Mouse (Mus musculus): Measurements from ENCODE around the gene Rusc2. TPM values are rescaled to one million over a fixed set of nuclear protein-coding genes. Genes with fewer than 3 reads are reported as not detected.

The Rusc2 gene
- polyA plus RNA-seq, 1 experiment from 2014 or later: 15.1 TPM

GRCm38 (mm10) chr4:43425197-43425596, 43.4 kb downstream of the Rusc2 start:
- no peak for ATAC-seq (ENCODE audit: insufficient read depth, low FRiP score)
- peaks cover 12% of the 10 kb centered on the region for H3K4me1 ChIP-seq (ENCODE audit: control insufficient read depth, insufficient read depth, low read length)
- H3K9ac ChIP-seq (ENCODE audit: low read length): 0 out of 2 replicates have a peak overlapping the region, but pooled peaks have one; percentile 14
- H3K4me3 ChIP-seq (replicated peaks; ENCODE audit: low read length): 0 out of 2 replicates have a peak overlapping the region, but pooled peaks have one; percentile 12
- no peaks in the 10 kb centered on the region for H3K9me3 ChIP-seq (replicated peaks; ENCODE audit: control insufficient read depth, low read length)
- H3K27ac ChIP-seq (ENCODE audit: low read length): no peak overlapping the region
- H3K27me3 ChIP-seq (ENCODE audit: control insufficient read depth, insufficient read depth, low read length): peaks cover 6% of the 10 kb centered on the region; the same call in 1 of the 2 replicates
- WGBS: 42% methylated on average over 14 of the region's 14 CpGs
- peaks cover 19% of the 10 kb centered on the region for H3K36me3 ChIP-seq (ENCODE audit: control insufficient read depth, insufficient read depth, low read length)
- peak overlapping the region; percentile 28; the same call in 1 of the 2 replicates for H3K4me2 ChIP-seq (ENCODE audit: low read depth, low read length)

GRCm38 (mm10) chr4:43425648-43426380, 44.0 kb downstream of the Rusc2 start:
- peaks cover 11% of the 10 kb centered on the region; the same call in 1 of the 2 replicates for H3K4me1 ChIP-seq (ENCODE audit: control insufficient read depth, insufficient read depth, low read length)
- peaks cover 6% of the 10 kb centered on the region; the same call in 1 of the 2 replicates for H3K27me3 ChIP-seq (ENCODE audit: control insufficient read depth, insufficient read depth, low read length)
- WGBS: 34% methylated on average over 31 of the region's 31 CpGs
- peak overlapping the region; percentile 12; the same call in 1 of the 2 replicates for H3K4me3 ChIP-seq (replicated peaks; ENCODE audit: low read length)
- peak overlapping the region; percentile 28 for H3K4me2 ChIP-seq (ENCODE audit: low read depth, low read length)
- peak; percentile 46 for ATAC-seq (ENCODE audit: insufficient read depth, low FRiP score)
- peak overlapping the region; percentile 14; the same call in 1 of the 2 replicates for H3K9ac ChIP-seq (ENCODE audit: low read length)
- no peak overlapping the region for H3K27ac ChIP-seq (ENCODE audit: low read length)
- peaks cover 19% of the 10 kb centered on the region for H3K36me3 ChIP-seq (ENCODE audit: control insufficient read depth, insufficient read depth, low read length)
- no peaks in the 10 kb centered on the region for H3K9me3 ChIP-seq (replicated peaks; ENCODE audit: control insufficient read depth, low read length)

- Histone ChIP-seq H3K36me3 (ENCODE audit: control insufficient read depth, insufficient read depth, low read length) (peaks cover 19% of the 10 kb centered on the region), H3K4me3 (replicated peaks; ENCODE audit: low read length) (no peak overlapping the region), H3K4me2 (ENCODE audit: low read depth, low read length) (no peak overlapping the region), H3K9me3 (replicated peaks; ENCODE audit: control insufficient read depth, low read length) (no peaks in the 10 kb centered on the region), H3K27me3 (ENCODE audit: control insufficient read depth, insufficient read depth, low read length) (peaks cover 6% of the 10 kb centered on the region; the same call in 1 of the 2 replicates), H3K27ac (ENCODE audit: low read length) (no peak overlapping the region), H3K9ac (ENCODE audit: low read length) (no peak overlapping the region), H3K4me1 (ENCODE audit: control insufficient read depth, insufficient read depth, low read length) (peaks cover 11% of the 10 kb centered on the region; the same call in 1 of the 2 replicates)
- 70% methylated on average over 10 of the region's 10 CpGs for WGBS
- no peak for ATAC-seq (ENCODE audit: insufficient read depth, low FRiP score)
These were observed 44.7 kb downstream of the Rusc2 start for GRCm38 (mm10) chr4:43426487-43426886.

- Histone ChIP-seq H3K4me2 (ENCODE audit: low read depth, low read length) (no peak overlapping the region), H3K9ac (ENCODE audit: low read length) (no peak overlapping the region), H3K27ac (ENCODE audit: low read length) (no peak overlapping the region), H3K4me1 (ENCODE audit: control insufficient read depth, insufficient read depth, low read length) (peaks cover 11% of the 10 kb centered on the region; the same call in 1 of the 2 replicates), H3K27me3 (ENCODE audit: control insufficient read depth, insufficient read depth, low read length) (peaks cover 6% of the 10 kb centered on the region; the same call in 1 of the 2 replicates), H3K4me3 (replicated peaks; ENCODE audit: low read length) (no peak overlapping the region), H3K36me3 (ENCODE audit: control insufficient read depth, insufficient read depth, low read length) (peaks cover 19% of the 10 kb centered on the region), H3K9me3 (replicated peaks; ENCODE audit: control insufficient read depth, low read length) (no peaks in the 10 kb centered on the region)
- 34% methylated on average over 23 of the region's 23 CpGs for WGBS
- no peak for ATAC-seq (ENCODE audit: insufficient read depth, low FRiP score)
These were observed 45.9 kb downstream of the Rusc2 start for GRCm38 (mm10) chr4:43427501-43428179.

GRCm38 (mm10) chr4:43428180-43428861, 46.5 kb downstream of the Rusc2 start:
- peaks cover 11% of the 10 kb centered on the region; the same call in 1 of the 2 replicates for H3K4me1 ChIP-seq (ENCODE audit: control insufficient read depth, insufficient read depth, low read length)
- H3K27me3 ChIP-seq (ENCODE audit: control insufficient read depth, insufficient read depth, low read length): peaks cover 6% of the 10 kb centered on the region; the same call in 1 of the 2 replicates
- peak overlapping the region; percentile 50 for H3K9ac ChIP-seq (ENCODE audit: low read length)
- H3K27ac ChIP-seq (ENCODE audit: low read length): peak overlapping the region; percentile 36; the same call in 1 of the 2 replicates
- peak overlapping the region; percentile 36; the same call in 1 of the 2 replicates for H3K4me2 ChIP-seq (ENCODE audit: low read depth, low read length)
- 34% methylated on average over 16 of the region's 16 CpGs for WGBS
- H3K36me3 ChIP-seq (ENCODE audit: control insufficient read depth, insufficient read depth, low read length): peaks cover 19% of the 10 kb centered on the region
- H3K9me3 ChIP-seq (replicated peaks; ENCODE audit: control insufficient read depth, low read length): no peaks in the 10 kb centered on the region
- H3K4me3 ChIP-seq (replicated peaks; ENCODE audit: low read length): no peak overlapping the region
- no peak for ATAC-seq (ENCODE audit: insufficient read depth, low FRiP score)

- peak; percentile 18; the same call in 1 of the 2 replicates for ATAC-seq (ENCODE audit: insufficient read depth, low FRiP score)
- H3K4me3 ChIP-seq (replicated peaks; ENCODE audit: low read length): no peak within 1 kb of the TSS
- WGBS: 17% methylated on average over 10 of the region's 10 CpGs
- peaks cover 14% of the 10 kb centered on the region for H3K36me3 ChIP-seq (ENCODE audit: control insufficient read depth, insufficient read depth, low read length)
- H3K4me2 ChIP-seq (ENCODE audit: low read depth, low read length): peak within 1 kb of the TSS; percentile 36; the same call in 1 of the 2 replicates
- H3K27ac ChIP-seq (ENCODE audit: low read length): peak within 1 kb of the TSS; percentile 36; the same call in 1 of the 2 replicates
- H3K9ac ChIP-seq (ENCODE audit: low read length): peak within 1 kb of the TSS; percentile 50
- peaks cover 6% of the 10 kb centered on the region; the same call in 1 of the 2 replicates for H3K27me3 ChIP-seq (ENCODE audit: control insufficient read depth, insufficient read depth, low read length)
- H3K9me3 ChIP-seq (replicated peaks; ENCODE audit: control insufficient read depth, low read length): no peaks in the 10 kb centered on the region
- peaks cover 11% of the 10 kb centered on the region; the same call in 1 of the 2 replicates for H3K4me1 ChIP-seq (ENCODE audit: control insufficient read depth, insufficient read depth, low read length)
These were observed 47.2 kb downstream of the Rusc2 start, which contains the start of gene Fam166b for GRCm38 (mm10) chr4:43428946-43429345. Gene Fam166b, minus strand, starts transcription at chr4:43429134.

GRCm38 (mm10) chr4:43431690-43432089, 49.9 kb downstream of the Rusc2 start:
- H3K4me2 ChIP-seq (ENCODE audit: low read depth, low read length): no peak overlapping the region
- no peaks in the 10 kb centered on the region for H3K9me3 ChIP-seq (replicated peaks; ENCODE audit: control insufficient read depth, low read length)
- WGBS: 5% methylated on average over 4 of the region's 4 CpGs
- peaks cover 4% of the 10 kb centered on the region; the same call in 1 of the 2 replicates for H3K27me3 ChIP-seq (ENCODE audit: control insufficient read depth, insufficient read depth, low read length)
- 0 out of 2 replicates have a peak, but pooled peaks cover 1% of the 10 kb centered on the region for H3K36me3 ChIP-seq (ENCODE audit: control insufficient read depth, insufficient read depth, low read length)
- peaks cover 7% of the 10 kb centered on the region; the same call in 1 of the 2 replicates for H3K4me1 ChIP-seq (ENCODE audit: control insufficient read depth, insufficient read depth, low read length)
- no peak overlapping the region; the same call in 1 of the 2 replicates for H3K27ac ChIP-seq (ENCODE audit: low read length)
- no peak overlapping the region; the same call in 1 of the 2 replicates for H3K9ac ChIP-seq (ENCODE audit: low read length)
- ATAC-seq (ENCODE audit: insufficient read depth, low FRiP score): peak; percentile 54; the same call in 1 of the 2 replicates
- no peak overlapping the region for H3K4me3 ChIP-seq (replicated peaks; ENCODE audit: low read length)

- Histone ChIP-seq H3K9me3 (replicated peaks; ENCODE audit: control insufficient read depth, low read length) (no peaks in the 10 kb centered on the region), H3K27me3 (ENCODE audit: control insufficient read depth, insufficient read depth, low read length) (no peaks in the 10 kb centered on the region), H3K27ac (ENCODE audit: low read length) (no peak overlapping the region), H3K9ac (ENCODE audit: low read length) (no peak overlapping the region), H3K36me3 (ENCODE audit: control insufficient read depth, insufficient read depth, low read length) (no peaks in the 10 kb centered on the region), H3K4me2 (ENCODE audit: low read depth, low read length) (no peak overlapping the region), H3K4me1 (ENCODE audit: control insufficient read depth, insufficient read depth, low read length) (peaks cover 7% of the 10 kb centered on the region; the same call in 1 of the 2 replicates), H3K4me3 (replicated peaks; ENCODE audit: low read length) (no peak overlapping the region)
- WGBS: 80% methylated on average over 1 of the region's 1 CpGs
- no peak for ATAC-seq (ENCODE audit: insufficient read depth, low FRiP score)
These were observed 51.1 kb downstream of the Rusc2 start for GRCm38 (mm10) chr4:43432832-43433231.
